ENCODE assay signal across 30 mouse cellular contexts in the genomic region with DNA sequence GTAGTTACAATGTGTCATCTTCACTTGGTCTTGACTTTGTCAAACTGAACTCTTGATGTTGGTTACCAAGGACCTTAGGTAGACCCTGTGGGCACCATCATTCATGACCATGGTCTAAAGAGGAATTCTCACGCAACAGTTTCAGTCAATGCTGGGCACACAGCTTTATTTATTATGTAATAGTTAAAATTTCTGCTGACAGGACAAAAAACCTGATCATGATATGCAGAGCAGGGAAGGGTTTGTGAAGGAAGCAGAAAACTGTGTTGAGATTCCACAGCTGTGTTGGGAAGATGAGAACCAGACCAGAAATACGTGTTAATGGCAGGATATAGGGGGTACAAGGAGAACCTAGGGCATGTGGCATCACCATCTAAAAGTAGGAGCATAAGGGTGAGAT.
"Had no signal": no experiment of that assay in that cellular context is flagged by ENCODE, and none has a peak within 500 bp of the region (broad histone marks: within the 10 kb centered on the region; RNA-seq: fewer than 3 reads in every experiment).

No protein-coding gene starts in this region.

- DNase-seq: left cerebral cortex, postnatal 4 days; liver; liver, embryonic 13.5 days; liver, postnatal 0 days; lung, adult 18-20 months; lung, adult 2 months; lung, embryonic 14.5 days; lung, postnatal 10 days; lung, postnatal 14 days; lung, postnatal 36 days; lung, postnatal 4 days; midbrain, embryonic 14.5 days had no signal

- H3K4me1 ChIP-seq: limb, embryonic 10.5 days; limb, embryonic 12.5 days; limb, embryonic 13.5 days; limb, embryonic 15.5 days; liver, embryonic 12.5 days; liver, embryonic 13.5 days; liver, embryonic 15.5 days; lung, embryonic 15.5 days; megakaryocyte, embryonic 14.5 days; midbrain, embryonic 10.5 days; midbrain, embryonic 12.5 days; midbrain, embryonic 13.5 days; midbrain, embryonic 15.5 days; neural tube, embryonic 12.5 days had no signal

- H3K27ac ChIP-seq: limb, embryonic 10.5 days; limb, embryonic 12.5 days; limb, embryonic 13.5 days; limb, embryonic 15.5 days; liver, embryonic 12.5 days; liver, embryonic 13.5 days; liver, embryonic 14.5 days; liver, embryonic 15.5 days; lung, embryonic 15.5 days; macrophage; midbrain, embryonic 10.5 days; midbrain, embryonic 12.5 days; midbrain, embryonic 13.5 days; midbrain, embryonic 15.5 days; neural tube, embryonic 12.5 days had no signal

- H3K27me3 ChIP-seq: limb, embryonic 12.5 days; limb, embryonic 13.5 days; limb, embryonic 15.5 days; liver, embryonic 12.5 days; liver, embryonic 13.5 days; liver, embryonic 15.5 days; lung, embryonic 15.5 days; megakaryocyte, embryonic 14.5 days; midbrain, embryonic 12.5 days; midbrain, embryonic 13.5 days; midbrain, embryonic 15.5 days; neural tube, embryonic 12.5 days had no signal

- H3K4me2 ChIP-seq: limb, embryonic 12.5 days; limb, embryonic 13.5 days; limb, embryonic 15.5 days; liver, embryonic 11.5 days; liver, embryonic 12.5 days; liver, embryonic 13.5 days; liver, embryonic 15.5 days; lung, embryonic 14.5 days; lung, embryonic 15.5 days; midbrain, embryonic 11.5 days; midbrain, embryonic 12.5 days; midbrain, embryonic 13.5 days; midbrain, embryonic 15.5 days; neural tube, embryonic 12.5 days had no signal

- H3K9me3 ChIP-seq: limb, embryonic 10.5 days; limb, embryonic 12.5 days; limb, embryonic 13.5 days; limb, embryonic 15.5 days; liver, embryonic 12.5 days; liver, embryonic 13.5 days; liver, embryonic 15.5 days; lung, embryonic 15.5 days; midbrain, embryonic 10.5 days; midbrain, embryonic 12.5 days; midbrain, embryonic 13.5 days; midbrain, embryonic 15.5 days; neural tube, embryonic 12.5 days had no signal

- H3K4me3 ChIP-seq: limb, embryonic 10.5 days; limb, embryonic 12.5 days; limb, embryonic 13.5 days; limb, embryonic 15.5 days; liver, embryonic 12.5 days; liver, embryonic 13.5 days; liver, embryonic 15.5 days; lung, embryonic 15.5 days; megakaryocyte, embryonic 14.5 days; midbrain, embryonic 10.5 days; midbrain, embryonic 12.5 days; midbrain, embryonic 13.5 days; midbrain, embryonic 15.5 days; myocyte; neural tube, embryonic 12.5 days had no signal

- H3K36me3 ChIP-seq: limb, embryonic 10.5 days; limb, embryonic 12.5 days; limb, embryonic 13.5 days; limb, embryonic 15.5 days; liver, embryonic 12.5 days; liver, embryonic 13.5 days; liver, embryonic 15.5 days; lung, embryonic 15.5 days; midbrain, embryonic 10.5 days; midbrain, embryonic 12.5 days; midbrain, embryonic 13.5 days; midbrain, embryonic 15.5 days; neural tube, embryonic 12.5 days had no signal

- H3K9ac ChIP-seq: limb, embryonic 12.5 days; limb, embryonic 13.5 days; limb, embryonic 15.5 days; liver, embryonic 12.5 days; liver, embryonic 13.5 days; liver, embryonic 14.5 days; liver, embryonic 15.5 days; liver, postnatal 0 days; lung, embryonic 14.5 days; lung, embryonic 15.5 days; midbrain, embryonic 12.5 days; midbrain, embryonic 13.5 days; midbrain, embryonic 15.5 days; neural tube, embryonic 12.5 days had no signal
